Mouse (Mus musculus): ENCODE results near the gene Eif1ad. TPM values are rescaled to one million over a fixed set of nuclear protein-coding genes. Genes with fewer than 3 reads are reported as not detected.
A peak's percentile ranks its signal among the peaks of the same experiment; 100 is the strongest.

The Eif1ad gene
- polyA plus RNA-seq, 1 experiment from 2014 or later: 35.0 TPM

- no peak for ATAC-seq (ENCODE audit: low FRiP score)
- no peak overlapping the region for H3K4me2 ChIP-seq (replicated peaks)
- peaks cover 11% of the 10 kb centered on the region for H3K4me1 ChIP-seq (replicated peaks; ENCODE audit: control insufficient read depth, insufficient read depth, low read length)
- H3K27ac ChIP-seq: no peak overlapping the region
- no peak overlapping the region for H3K9ac ChIP-seq
- WGBS: 93% methylated on average over 3 of the region's 3 CpGs
- no peak overlapping the region for H3K4me3 ChIP-seq (replicated peaks; ENCODE audit: low read length)
- no peak for DNase-seq (ENCODE audit: low spot score)
- no peaks in the 10 kb centered on the region for H3K27me3 ChIP-seq (ENCODE audit: control insufficient read depth, insufficient read depth, low read length)
- H3K36me3 ChIP-seq (replicated peaks; ENCODE audit: control insufficient read depth, insufficient read depth): peaks cover 60% of the 10 kb centered on the region
- no peaks in the 10 kb centered on the region for H3K9me3 ChIP-seq (ENCODE audit: control insufficient read depth, low read length)
These were observed 4.4 kb downstream of the Eif1ad start for GRCm38 (mm10) chr19:5370932-5371331.

DNA sequence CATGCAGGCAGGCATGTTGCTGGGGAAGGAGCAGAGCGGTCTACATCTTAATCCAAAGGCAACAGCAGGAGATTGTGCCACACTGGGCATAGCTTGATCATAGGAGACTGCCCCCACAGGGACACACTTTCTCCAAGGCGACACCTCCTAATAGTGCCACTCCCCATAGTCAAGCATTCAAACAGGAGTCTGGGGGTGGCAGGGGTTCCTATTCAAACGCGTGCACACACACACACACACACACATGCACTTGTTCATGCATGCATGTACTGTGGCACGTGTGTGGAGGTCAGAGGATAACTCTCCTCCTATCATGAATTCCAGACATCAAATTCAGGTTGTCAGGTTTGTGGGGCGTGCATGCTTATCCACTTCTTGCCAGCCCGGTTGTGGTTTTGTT is 6.2 kb downstream of the Eif1ad start:
- H3K36me3 ChIP-seq (replicated peaks; ENCODE audit: control insufficient read depth, insufficient read depth): peaks cover 76% of the 10 kb centered on the region
- no peak overlapping the region for H3K4me2 ChIP-seq (replicated peaks)
- WGBS: 94% methylated on average over 7 of the region's 7 CpGs
- no peak overlapping the region for H3K9ac ChIP-seq
- no peaks in the 10 kb centered on the region for H3K9me3 ChIP-seq (ENCODE audit: control insufficient read depth, low read length)
- H3K27me3 ChIP-seq (ENCODE audit: control insufficient read depth, insufficient read depth, low read length): no peaks in the 10 kb centered on the region
- DNase-seq (ENCODE audit: low spot score) (no peak), ATAC-seq (ENCODE audit: low FRiP score) (no peak)
- peaks cover 7% of the 10 kb centered on the region for H3K4me1 ChIP-seq (replicated peaks; ENCODE audit: control insufficient read depth, insufficient read depth, low read length)
- no peak overlapping the region for H3K27ac ChIP-seq
- no peak overlapping the region for H3K4me3 ChIP-seq (replicated peaks; ENCODE audit: low read length)

DNA sequence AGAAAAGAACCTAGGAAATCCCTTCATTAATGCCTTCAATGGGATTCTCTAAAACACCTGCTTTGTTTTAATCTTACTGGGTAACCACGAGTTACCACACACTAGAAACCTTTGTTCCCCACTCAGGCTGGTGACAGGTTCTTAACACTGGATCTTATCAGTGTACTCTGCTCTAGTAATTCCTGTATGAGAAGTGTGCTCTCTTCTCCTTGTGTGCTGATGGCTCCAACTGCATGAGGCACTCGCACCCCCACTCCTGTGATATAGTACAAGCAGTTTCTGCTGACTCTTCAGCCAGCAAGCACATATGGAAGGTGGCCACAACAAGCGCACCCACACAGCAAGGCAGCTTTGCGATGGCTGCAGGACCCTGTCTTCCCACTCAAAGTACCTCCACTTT is 7.6 kb downstream of the Eif1ad start:
- ATAC-seq (ENCODE audit: low FRiP score) (no peak), DNase-seq (ENCODE audit: low spot score) (no peak)
- no peak overlapping the region for H3K4me2 ChIP-seq (replicated peaks)
- WGBS: 91% methylated on average over 4 of the region's 4 CpGs
- H3K4me3 ChIP-seq (replicated peaks; ENCODE audit: low read length): no peak overlapping the region
- no peaks in the 10 kb centered on the region for H3K9me3 ChIP-seq (ENCODE audit: control insufficient read depth, low read length)
- no peak overlapping the region for H3K27ac ChIP-seq
- H3K9ac ChIP-seq: no peak overlapping the region
- H3K27me3 ChIP-seq (ENCODE audit: control insufficient read depth, insufficient read depth, low read length): no peaks in the 10 kb centered on the region
- H3K4me1 ChIP-seq (replicated peaks; ENCODE audit: control insufficient read depth, insufficient read depth, low read length): no peaks in the 10 kb centered on the region
- peaks cover 80% of the 10 kb centered on the region for H3K36me3 ChIP-seq (replicated peaks; ENCODE audit: control insufficient read depth, insufficient read depth)

- Histone ChIP-seq H3K4me1 (replicated peaks; ENCODE audit: control insufficient read depth, insufficient read depth, low read length) (no peaks in the 10 kb centered on the region), H3K27ac (no peak overlapping the region), H3K9ac (no peak overlapping the region), H3K9me3 (ENCODE audit: control insufficient read depth, low read length) (no peaks in the 10 kb centered on the region), H3K4me3 (replicated peaks; ENCODE audit: low read length) (no peak overlapping the region), H3K4me2 (replicated peaks) (no peak overlapping the region), H3K36me3 (replicated peaks; ENCODE audit: control insufficient read depth, insufficient read depth) (peaks cover 80% of the 10 kb centered on the region), H3K27me3 (ENCODE audit: control insufficient read depth, insufficient read depth, low read length) (no peaks in the 10 kb centered on the region)
- ATAC-seq (ENCODE audit: low FRiP score) (no peak), DNase-seq (ENCODE audit: low spot score) (no peak)
- WGBS: 80% methylated on average over 4 of the region's 4 CpGs
These were observed 8.2 kb downstream of the Eif1ad start for GRCm38 (mm10) chr19:5374748-5375147.

DNA sequence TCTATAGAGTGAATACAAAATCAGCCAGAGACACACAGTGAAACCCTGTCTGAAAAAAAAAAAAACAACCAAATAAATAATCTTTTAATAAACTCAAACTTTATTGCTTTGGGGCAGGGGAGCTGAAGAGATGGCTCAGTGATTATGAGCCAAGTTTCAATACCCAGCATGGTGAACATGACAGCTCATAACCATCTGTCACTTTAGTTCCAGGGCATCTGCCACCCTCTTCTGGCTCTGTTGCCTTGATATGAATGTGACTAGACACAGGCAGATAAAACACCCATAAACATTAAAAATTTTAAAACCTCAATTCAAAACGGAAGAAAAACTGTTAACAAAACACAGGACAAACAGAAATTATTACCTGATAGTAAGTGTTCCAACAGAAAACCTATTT is 10.9 kb downstream of the Eif1ad start:
- H3K4me2 ChIP-seq (replicated peaks): no peak overlapping the region
- no peak for DNase-seq (ENCODE audit: low spot score)
- no peak overlapping the region for H3K27ac ChIP-seq
- H3K36me3 ChIP-seq (replicated peaks; ENCODE audit: control insufficient read depth, insufficient read depth): peaks cover 82% of the 10 kb centered on the region
- ATAC-seq (ENCODE audit: low FRiP score): no peak
- no peaks in the 10 kb centered on the region for H3K27me3 ChIP-seq (ENCODE audit: control insufficient read depth, insufficient read depth, low read length)
- H3K4me3 ChIP-seq (replicated peaks; ENCODE audit: low read length): no peak overlapping the region
- no peak overlapping the region for H3K9ac ChIP-seq
- no peaks in the 10 kb centered on the region for H3K4me1 ChIP-seq (replicated peaks; ENCODE audit: control insufficient read depth, insufficient read depth, low read length)
- H3K9me3 ChIP-seq (ENCODE audit: control insufficient read depth, low read length): no peaks in the 10 kb centered on the region
- WGBS: 89% methylated on average over 1 of the region's 1 CpGs

DNA sequence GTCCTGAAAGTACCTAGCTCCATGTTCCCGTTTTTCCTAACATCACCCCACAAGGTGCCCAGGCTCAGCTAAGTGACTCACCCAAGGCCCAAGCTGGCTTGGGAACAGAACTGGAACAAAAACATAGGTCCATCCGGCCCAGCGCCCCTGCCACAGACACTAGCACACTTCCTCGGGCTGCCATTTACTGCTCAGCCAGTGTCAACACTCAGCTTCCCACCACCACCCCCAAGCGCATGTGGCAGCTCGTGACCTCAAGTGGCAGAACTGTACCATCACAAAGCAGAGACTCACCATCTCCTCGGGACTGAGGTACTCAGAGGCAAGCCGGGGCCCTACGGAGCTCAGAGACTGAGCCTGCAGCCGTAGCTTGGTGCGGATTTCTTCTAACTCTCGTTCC is 16.8 kb downstream of the Eif1ad start:
- 97% methylated on average over 12 of the region's 12 CpGs for WGBS
- no peak overlapping the region for H3K27ac ChIP-seq
- no peaks in the 10 kb centered on the region for H3K9me3 ChIP-seq (ENCODE audit: control insufficient read depth, low read length)
- H3K36me3 ChIP-seq (replicated peaks; ENCODE audit: control insufficient read depth, insufficient read depth): peaks cover 85% of the 10 kb centered on the region
- DNase-seq (ENCODE audit: low spot score) (no peak), ATAC-seq (ENCODE audit: low FRiP score) (no peak)
- H3K4me2 ChIP-seq (replicated peaks): no peak overlapping the region
- H3K27me3 ChIP-seq (ENCODE audit: control insufficient read depth, insufficient read depth, low read length): peaks cover 4% of the 10 kb centered on the region
- H3K4me1 ChIP-seq (replicated peaks; ENCODE audit: control insufficient read depth, insufficient read depth, low read length): peaks cover 17% of the 10 kb centered on the region
- no peak overlapping the region for H3K9ac ChIP-seq
- no peak overlapping the region for H3K4me3 ChIP-seq (replicated peaks; ENCODE audit: low read length)

- Histone ChIP-seq H3K36me3 (replicated peaks; ENCODE audit: control insufficient read depth, insufficient read depth) (peaks cover 71% of the 10 kb centered on the region), H3K27me3 (ENCODE audit: control insufficient read depth, insufficient read depth, low read length) (peaks cover 4% of the 10 kb centered on the region), H3K4me2 (replicated peaks) (no peak overlapping the region), H3K4me3 (replicated peaks; ENCODE audit: low read length) (no peak overlapping the region), H3K4me1 (replicated peaks; ENCODE audit: control insufficient read depth, insufficient read depth, low read length) (peaks cover 24% of the 10 kb centered on the region), H3K9ac (no peak overlapping the region), H3K27ac (no peak overlapping the region), H3K9me3 (ENCODE audit: control insufficient read depth, low read length) (no peaks in the 10 kb centered on the region)
- no peak for DNase-seq (ENCODE audit: low spot score)
- 94% methylated on average over 8 of the region's 8 CpGs for WGBS
- no peak for ATAC-seq (ENCODE audit: low FRiP score)
These were observed 18.2 kb downstream of the Eif1ad start for GRCm38 (mm10) chr19:5384715-5385114.

GRCm38 (mm10) chr19:5388011-5388441 is 21.5 kb downstream of the Eif1ad start:
- peaks cover 4% of the 10 kb centered on the region for H3K27me3 ChIP-seq (ENCODE audit: control insufficient read depth, insufficient read depth, low read length)
- peaks cover 32% of the 10 kb centered on the region for H3K4me1 ChIP-seq (replicated peaks; ENCODE audit: control insufficient read depth, insufficient read depth, low read length)
- H3K36me3 ChIP-seq (replicated peaks; ENCODE audit: control insufficient read depth, insufficient read depth): peaks cover 38% of the 10 kb centered on the region
- peak overlapping the region; percentile 84 for H3K27ac ChIP-seq
- H3K9me3 ChIP-seq (ENCODE audit: control insufficient read depth, low read length): no peaks in the 10 kb centered on the region
- peak overlapping the region; percentile 94 for H3K4me3 ChIP-seq (replicated peaks; ENCODE audit: low read length)
- DNase-seq (ENCODE audit: low spot score) (no peak), ATAC-seq (ENCODE audit: low FRiP score) (peak; percentile 26; the same call in 1 of the 2 replicates)
- peak overlapping the region; percentile 89 for H3K9ac ChIP-seq
- peak overlapping the region; percentile 95 for H3K4me2 ChIP-seq (replicated peaks)
- under 1% methylated on average over 43 of the region's 43 CpGs for WGBS

GRCm38 (mm10) chr19:5388588-5389242 is 22.2 kb downstream of the Eif1ad start, which contains the start of gene Sart1:
Sart1 (minus strand) TSS chr19:5388703.
- WGBS: 3% methylated on average over 40 of the region's 43 CpGs
- peak within 1 kb of the TSS; percentile 94 for H3K4me3 ChIP-seq (replicated peaks; ENCODE audit: low read length)
- peak within 1 kb of the TSS; percentile 95 for H3K4me2 ChIP-seq (replicated peaks)
- peak; percentile 96 for ATAC-seq (ENCODE audit: low FRiP score)
- peaks cover 31% of the 10 kb centered on the region for H3K36me3 ChIP-seq (replicated peaks; ENCODE audit: control insufficient read depth, insufficient read depth)
- peak within 1 kb of the TSS; percentile 89 for H3K9ac ChIP-seq
- no peaks in the 10 kb centered on the region for H3K9me3 ChIP-seq (ENCODE audit: control insufficient read depth, low read length)
- H3K27me3 ChIP-seq (ENCODE audit: control insufficient read depth, insufficient read depth, low read length): peaks cover 4% of the 10 kb centered on the region
- peak; percentile 95 for DNase-seq (ENCODE audit: low spot score)
- H3K4me1 ChIP-seq (replicated peaks; ENCODE audit: control insufficient read depth, insufficient read depth, low read length): peaks cover 32% of the 10 kb centered on the region
- H3K27ac ChIP-seq: peak within 1 kb of the TSS; percentile 84
